Mouse (Mus musculus) frontal cortex, adult 2 months (tissue): Measurements from ENCODE around the gene Ptchd4. TPM values are rescaled to one million over a fixed set of nuclear protein-coding genes. Genes with fewer than 3 reads are reported as not detected.

Source experiments
- DNase-seq, 2 experiments: peaks; one replicate each; pipeline ENCODE4 v3.0.0; 2022; ENCODE audit warnings: low spot score in 1 of 2; ENCODE audit errors: extremely low spot score in 1 of 2
- polyA plus RNA-seq: library from polyadenylated mRNA; depleted of rRNA; stranded (reverse); fragments of >200 nt; gene quantifications from 2 replicates; pipeline ENCODE4 v1.2.3, GENCODE M21; 2012; rRNA removed

The Ptchd4 gene
- polyA plus RNA-seq, result 1.3 and 1.8 TPM in 2 replicates

GRCm38 (mm10) chr17:42315669-42316611 is at the start of gene Ptchd4:
Gene Ptchd4 (plus strand): TSS chr17:42315947.
- peak; percentile 34 to 55 for DNase-seq

- peak in 1 of 2 experiments; percentile 12 for DNase-seq
Measured at GRCm38 (mm10) chr17:42276861-42277260, 38.9 kb upstream of the Ptchd4 start.

GRCm38 (mm10) chr17:42284391-42284790 is 31.4 kb upstream of the Ptchd4 start:
- no peak for DNase-seq

- DNase-seq, result no peak
Measured at GRCm38 (mm10) chr17:42286255-42286654, 29.5 kb upstream of the Ptchd4 start.

GRCm38 (mm10) chr17:42290341-42290740 is 25.4 kb upstream of the Ptchd4 start:
- no peak for DNase-seq

- DNase-seq, result no peak
Measured at GRCm38 (mm10) chr17:42291793-42292192, 24.0 kb upstream of the Ptchd4 start.

- peak in 1 of 2 experiments; percentile 33 for DNase-seq
Measured at GRCm38 (mm10) chr17:42297986-42298385, 17.8 kb upstream of the Ptchd4 start.

GRCm38 (mm10) chr17:42299681-42300080 is 16.1 kb upstream of the Ptchd4 start:
- DNase-seq, result no peak

- DNase-seq, result no peak
Measured at GRCm38 (mm10) chr17:42303062-42303577, 12.6 kb upstream of the Ptchd4 start.

GRCm38 (mm10) chr17:42304262-42304661 is 11.5 kb upstream of the Ptchd4 start:
- DNase-seq, result no peak

GRCm38 (mm10) chr17:42307001-42307400 is 8.7 kb upstream of the Ptchd4 start:
- no peak for DNase-seq

- no peak for DNase-seq
Measured at GRCm38 (mm10) chr17:42310136-42310535, 5.6 kb upstream of the Ptchd4 start.

- peak in 1 of 2 experiments; percentile 45 for DNase-seq
Measured at GRCm38 (mm10) chr17:42316612-42316982, 850 bp downstream of the Ptchd4 start.

GRCm38 (mm10) chr17:42335787-42336186 is 20.0 kb downstream of the Ptchd4 start:
- no peak for DNase-seq

GRCm38 (mm10) chr17:42336571-42336970 is 20.8 kb downstream of the Ptchd4 start:
- no peak for DNase-seq

- DNase-seq, result peak in 1 of 2 experiments; percentile 32
Measured at GRCm38 (mm10) chr17:42346027-42346426, 30.3 kb downstream of the Ptchd4 start.

GRCm38 (mm10) chr17:42358481-42358880 is 42.7 kb downstream of the Ptchd4 start:
- peak; percentile 25 to 35 for DNase-seq

GRCm38 (mm10) chr17:42363085-42363710 is 47.5 kb downstream of the Ptchd4 start:
- no peak for DNase-seq

- DNase-seq, result no peak
Measured at GRCm38 (mm10) chr17:42364716-42365115, 49.0 kb downstream of the Ptchd4 start.

GRCm38 (mm10) chr17:42374881-42375280 is 59.1 kb downstream of the Ptchd4 start:
- DNase-seq, result no peak

- DNase-seq, result peak; percentile 14 to 31
Measured at GRCm38 (mm10) chr17:42393086-42393485, 77.3 kb downstream of the Ptchd4 start.
